In genomic region chr12:99901973-99902866, GRCm38 (mm10) we compare ENCODE assay signal across 9 mouse cellular contexts. TPM values are rescaled to one million over a fixed set of nuclear protein-coding genes. Genes with fewer than 3 reads are reported as not detected.
A peak's percentile ranks its signal among the peaks of the same experiment; 100 is the strongest.
DNase-seq lines count a peak whose midpoint lies in the region; ATAC-seq and TF ChIP-seq lines count a peak whose summit lies in the region.
"Had no signal": no experiment of that assay in that cellular context is flagged by ENCODE, and none has a peak within 500 bp of the region (broad histone marks: within the 10 kb centered on the region; RNA-seq: fewer than 3 reads in every experiment).

No protein-coding gene starts in this region.

- WGBS in heart, embryonic 10.5 days, result 83% methylated on average over 8 of the region's 8 CpGs

- H3K4me1 ChIP-seq in heart, embryonic 10.5 days, result no peaks in the 10 kb centered on the region
- H3K4me1 ChIP-seq: embryonic facial prominence, embryonic 13.5 days had no signal

- no peak for TF ChIP-seq POLR2A in brain, embryonic 14.5 days (IDR thresholded peaks at IDR 0.05; ENCODE audit: borderline replicate concordance, extremely low read depth, insufficient read depth, insufficient read length, poor library complexity, severe bottlenecking)

- no peaks in the 10 kb centered on the region for H3K9me3 ChIP-seq in heart, embryonic 10.5 days
- H3K9me3 ChIP-seq: embryonic facial prominence, embryonic 13.5 days had no signal

- ATAC-seq in granulocyte monocyte progenitor cell, adult 5-6 weeks (replicated peaks; ENCODE audit: poor library complexity, severe bottlenecking), result no peak; the same call in 1 of the 2 replicates

- TF ChIP-seq CTCF in brain, embryonic 14.5 days (IDR thresholded peaks at IDR 0.05; ENCODE audit: borderline replicate concordance, extremely low read depth, insufficient read depth, insufficient read length), result no peak

- no peak overlapping the region for H3K27ac ChIP-seq in heart, embryonic 10.5 days
- H3K27ac ChIP-seq: embryonic facial prominence, embryonic 13.5 days had no signal

- H3K27me3 ChIP-seq in heart, embryonic 10.5 days (ENCODE audit: insufficient read depth, poor library complexity, severe bottlenecking), result no peaks in the 10 kb centered on the region
- H3K27me3 ChIP-seq: embryonic facial prominence, embryonic 13.5 days had no signal

- peaks cover 44% of the 10 kb centered on the region for H3K36me3 ChIP-seq in heart, embryonic 10.5 days

- peak; percentile 75 to 81 for DNase-seq in heart, adult 18-20 months
- DNase-seq in heart, embryonic 10.5 days (ENCODE audit: low spot score), result no peak
- DNase-seq in A20 (ENCODE audit: low read depth, low spot score), result peak; percentile 10
- DNase-seq in brain, embryonic 14.5 days (ENCODE audit: low read depth), result peak; percentile 48
- peak; percentile 30 for DNase-seq in induced T-regulatory cell, adult 2 months (ENCODE audit: low read depth)
- DNase-seq in layer of hippocampus, postnatal 14 days (ENCODE audit: low spot score in 2 of 2), result no peak
- DNase-seq in gastrocnemius, adult 8-10 months (ENCODE audit: low spot score in 2 of 2), result no peak

- no peak overlapping the region for H3K4me3 ChIP-seq in heart, embryonic 10.5 days
- H3K4me3 ChIP-seq: embryonic facial prominence, embryonic 13.5 days had no signal

RNA-seq across cellular contexts. Expression of gene Tdp1, which starts 17.9 kb away (rescaled TPM):
- 10 to 100 TPM in 1 of 2 experiments, 1 to 10 TPM in 1; 8.8 to 10.5 TPM for total RNA-seq in heart, adult 18-20 months (2021)
- polyA plus RNA-seq in heart, embryonic 10.5 days (2016; fragmentation: Nextera tagmentation; extraction: Ambion mirVana), result 42.0 and 51.3 TPM in 2 replicates
- 47.3 and 57.5 TPM in 2 replicates for polyA plus RNA-seq in brain, embryonic 14.5 days (2012; rRNA removed)
- 10 to 100 TPM; 29.0 to 30.4 TPM for total RNA-seq in layer of hippocampus, postnatal 14 days (2021)
- total RNA-seq in granulocyte monocyte progenitor cell, adult 5-6 weeks (2014; fragmentation: Nextera tagmentation), result 38.1 and 41.9 TPM in 2 replicates
- total RNA-seq in granulocyte monocyte progenitor cell, adult 5-6 weeks (2017), result 19.0 and 22.6 TPM in 2 replicates
- total RNA-seq in gastrocnemius, adult 8-10 months (2022), result 1 to 10 TPM; 2.2 to 4.1 (median 3.2) TPM

RNA-seq across cellular contexts. Expression of gene Efcab11, which starts 18.0 kb away (rescaled TPM):
- total RNA-seq in heart, adult 18-20 months (2021), result not detected
- polyA plus RNA-seq in heart, embryonic 10.5 days (2016; fragmentation: Nextera tagmentation; extraction: Ambion mirVana), result 10.1 and 12.6 TPM in 2 replicates
- polyA plus RNA-seq in brain, embryonic 14.5 days (2012; rRNA removed), result 3.8 and 6.0 TPM in 2 replicates
- 1 to 10 TPM in 1 of 2 experiments, under 1 TPM in 1; 0.67 to 1.5 TPM for total RNA-seq in layer of hippocampus, postnatal 14 days (2021)
- total RNA-seq in granulocyte monocyte progenitor cell, adult 5-6 weeks (2014; fragmentation: Nextera tagmentation), result 3.5 and 5.3 TPM in 2 replicates
- total RNA-seq in granulocyte monocyte progenitor cell, adult 5-6 weeks (2017), result 5.9 and 9.3 TPM in 2 replicates
- not detected for total RNA-seq in gastrocnemius, adult 8-10 months (2022)

Comparison
In these comparisons a context has a peak if more than half of its experiments do, and no peak if none do; other contexts are left out.
1. DNase-seq: peak in heart, adult 18-20 months (2 of 2), A20 (single experiment), brain, embryonic 14.5 days (single experiment) and induced T-regulatory cell, adult 2 months (single experiment); none in heart, embryonic 10.5 days (single experiment), layer of hippocampus, postnatal 14 days (0 of 2) and gastrocnemius, adult 8-10 months (0 of 2).